Mouse (Mus musculus) erythroblast, embryonic 14.5 days (primary cell): ENCODE measurements around the gene Dll1.

Source experiments
- GATA1 ChIP-seq: IDR thresholded peaks from 2 replicates; pipeline ENCODE4 v1.6.1; 2012; ENCODE audit warnings: low read length, inconsistent platforms, mixed read lengths
- TAL1 ChIP-seq: IDR thresholded peaks from 3 replicates; pipeline ENCODE4 v1.6.1; 2012; ENCODE audit warnings: low read length, inconsistent platforms, mixed read lengths

DNA sequence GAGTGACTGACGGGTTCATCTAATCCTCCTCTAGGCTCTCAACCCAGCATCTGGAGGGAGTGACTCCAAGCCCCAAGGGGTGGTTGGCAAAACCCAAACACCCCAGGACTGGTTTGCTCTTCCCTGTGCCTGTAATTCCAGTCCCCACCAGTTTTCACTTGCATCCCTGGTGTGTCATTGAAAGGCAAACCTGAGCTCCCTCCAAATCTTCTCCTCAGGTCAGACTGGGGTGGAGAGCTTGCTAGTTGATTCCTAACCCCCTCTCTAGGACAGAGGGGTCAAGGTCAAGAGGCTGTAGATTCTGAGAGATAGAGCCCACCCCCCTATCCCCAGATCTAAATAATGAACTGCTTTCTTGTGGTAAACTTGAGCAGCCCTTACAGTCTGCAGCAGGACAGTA is 38.8 kb downstream of the Dll1 start:
- TF ChIP-seq TAL1: no peak
- TF ChIP-seq GATA1: no peak
